Mouse (Mus musculus): ENCODE measurements around the gene Cela3b. TPM values are rescaled to one million over a fixed set of nuclear protein-coding genes. Genes with fewer than 3 reads are reported as not detected.
"Not testable (repeated sequence)": the region's sequence is repeated elsewhere in the genome, so short reads cannot be mapped to it uniquely, and the experiment has no call there.

Gene Cela3b
- polyA plus RNA-seq, 1 experiment: 42.4 TPM

DNA sequence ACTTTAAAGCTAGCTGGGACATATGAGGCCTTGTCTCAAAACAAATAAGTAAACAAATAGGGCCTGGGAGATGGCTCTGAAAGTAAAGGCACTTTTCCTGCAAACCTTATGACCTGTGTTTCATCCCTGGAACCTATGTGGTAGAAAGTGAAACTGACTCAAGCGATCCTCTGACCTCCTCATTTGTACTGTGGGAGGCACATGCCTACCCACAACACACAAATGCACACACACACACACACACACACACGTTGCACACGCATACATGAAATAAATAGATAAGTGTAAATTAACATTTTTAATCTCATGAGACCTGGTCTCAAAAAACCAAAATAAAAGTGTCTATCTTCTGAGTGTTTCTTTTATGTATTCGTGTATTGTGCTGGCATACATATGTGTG lies 15.5 kb upstream of the Cela3b start:
- Histone ChIP-seq H3K4me1 (ENCODE audit: control insufficient read depth, insufficient read depth, insufficient read length, low read length) (no peaks in the 10 kb centered on the region), H3K27me3 (ENCODE audit: control insufficient read depth, insufficient read depth, low read length) (no peaks in the 10 kb centered on the region), H3K27ac (ENCODE audit: insufficient read depth, low read depth, low read length) (no peak overlapping the region), H3K36me3 (ENCODE audit: control insufficient read depth, insufficient read depth, low read length) (no peaks in the 10 kb centered on the region), H3K4me3 (ENCODE audit: low read depth, low read length) (no peak overlapping the region)
- TF ChIP-seq CTCF (IDR thresholded peaks at IDR 0.05; ENCODE audit: extremely low read depth, insufficient read length, insufficient replicate concordance, low read depth, low read length): no peak
- TF ChIP-seq POLR2A (IDR thresholded peaks at IDR 0.05; ENCODE audit: low read depth, low read length): no peak
- 70% methylated on average over 4 of the region's 4 CpGs for WGBS

DNA sequence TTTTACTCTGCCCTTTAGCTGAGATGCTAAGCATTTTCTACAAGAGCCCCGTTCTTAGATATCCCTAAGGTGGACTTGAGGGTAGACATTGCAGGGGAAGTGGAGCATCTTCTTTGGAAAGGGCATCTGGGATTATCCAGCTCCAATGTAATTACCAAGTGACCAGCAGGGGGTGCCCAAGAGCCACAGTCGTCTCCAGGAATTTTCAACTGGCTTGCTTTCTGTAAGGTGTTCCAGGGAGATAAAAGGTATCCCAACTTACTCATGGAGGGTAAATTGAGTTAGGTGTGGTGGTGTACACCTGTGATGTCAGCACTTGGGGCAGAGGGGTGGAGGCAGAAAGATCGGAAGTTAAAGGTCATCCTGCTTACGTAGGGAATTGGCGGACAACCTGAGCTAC lies 13.3 kb upstream of the Cela3b start:
- Histone ChIP-seq H3K36me3 (ENCODE audit: control insufficient read depth, insufficient read depth, low read length) (no peaks in the 10 kb centered on the region), H3K4me3 (ENCODE audit: low read depth, low read length) (no peak overlapping the region), H3K27me3 (ENCODE audit: control insufficient read depth, insufficient read depth, low read length) (no peaks in the 10 kb centered on the region), H3K4me1 (ENCODE audit: control insufficient read depth, insufficient read depth, insufficient read length, low read length) (peaks cover 3% of the 10 kb centered on the region; the same call in 1 of the 2 replicates), H3K27ac (ENCODE audit: insufficient read depth, low read depth, low read length) (no peak overlapping the region)
- TF ChIP-seq CTCF (IDR thresholded peaks at IDR 0.05; ENCODE audit: extremely low read depth, insufficient read length, insufficient replicate concordance, low read depth, low read length): peak; percentile 74; the same call in 1 of the 2 replicates
- no peak for TF ChIP-seq POLR2A (IDR thresholded peaks at IDR 0.05; ENCODE audit: low read depth, low read length)
- WGBS: 25% methylated on average over 5 of the region's 5 CpGs

DNA sequence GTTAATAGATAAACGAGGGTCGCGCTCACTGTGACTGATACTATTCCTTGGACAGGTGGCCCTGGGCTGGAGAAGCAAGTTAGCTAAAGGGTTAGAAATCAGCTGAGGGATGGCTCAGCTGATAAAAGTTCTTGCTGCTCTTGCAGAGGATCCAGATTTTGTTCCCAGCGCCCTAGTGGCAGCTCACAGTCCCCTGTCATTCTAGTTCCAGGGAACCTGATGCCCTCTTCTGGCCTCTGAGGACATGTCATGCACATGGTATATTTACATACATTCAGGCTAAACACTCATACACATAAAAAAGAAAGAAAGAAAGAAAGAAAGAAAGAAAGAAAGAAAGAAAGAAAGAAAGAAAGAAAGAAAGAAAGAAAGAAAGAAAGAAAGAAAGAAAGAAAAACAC lies 11.0 kb upstream of the Cela3b start:
- Histone ChIP-seq H3K36me3 (ENCODE audit: control insufficient read depth, insufficient read depth, low read length) (no peaks in the 10 kb centered on the region), H3K27ac (ENCODE audit: insufficient read depth, low read depth, low read length) (no peak overlapping the region), H3K27me3 (ENCODE audit: control insufficient read depth, insufficient read depth, low read length) (no peaks in the 10 kb centered on the region), H3K4me1 (ENCODE audit: control insufficient read depth, insufficient read depth, insufficient read length, low read length) (peaks cover 5% of the 10 kb centered on the region; the same call in 1 of the 2 replicates), H3K4me3 (ENCODE audit: low read depth, low read length) (no peak overlapping the region)
- TF ChIP-seq POLR2A (IDR thresholded peaks at IDR 0.05; ENCODE audit: low read depth, low read length): no peak
- no peak for TF ChIP-seq CTCF (IDR thresholded peaks at IDR 0.05; ENCODE audit: extremely low read depth, insufficient read length, insufficient replicate concordance, low read depth, low read length)
- 90% methylated on average over 4 of the region's 4 CpGs for WGBS

DNA sequence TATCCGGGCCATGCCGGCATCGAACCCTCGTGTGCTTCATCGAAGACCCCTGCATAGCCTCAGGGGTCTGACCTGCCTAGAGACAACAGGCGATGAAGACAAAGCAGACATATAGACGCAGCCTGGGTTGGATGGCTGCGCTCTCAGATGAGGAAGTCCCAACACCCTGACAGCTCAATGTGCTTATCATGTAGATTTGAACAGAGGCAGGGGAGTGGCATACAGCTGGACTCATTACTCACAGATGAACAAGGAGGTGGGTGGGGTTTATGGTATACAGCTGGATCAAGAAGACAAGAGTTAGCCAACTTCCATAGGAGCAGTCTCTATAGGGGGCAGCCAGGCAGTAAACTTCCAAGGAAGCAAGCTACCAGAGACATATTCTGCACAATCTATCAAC lies 8.5 kb upstream of the Cela3b start:
- peaks cover 5% of the 10 kb centered on the region; the same call in 1 of the 2 replicates for H3K4me1 ChIP-seq (ENCODE audit: control insufficient read depth, insufficient read depth, insufficient read length, low read length)
- no peak overlapping the region for H3K4me3 ChIP-seq (ENCODE audit: low read depth, low read length)
- no peak overlapping the region for H3K27ac ChIP-seq (ENCODE audit: insufficient read depth, low read depth, low read length)
- TF ChIP-seq CTCF (IDR thresholded peaks at IDR 0.05; ENCODE audit: extremely low read depth, insufficient read length, insufficient replicate concordance, low read depth, low read length) (no peak), POLR2A (IDR thresholded peaks at IDR 0.05; ENCODE audit: low read depth, low read length) (no peak)
- H3K27me3 ChIP-seq (ENCODE audit: control insufficient read depth, insufficient read depth, low read length): no peaks in the 10 kb centered on the region
- no peaks in the 10 kb centered on the region for H3K36me3 ChIP-seq (ENCODE audit: control insufficient read depth, insufficient read depth, low read length)
- 55% methylated on average over 8 of the region's 8 CpGs for WGBS

DNA sequence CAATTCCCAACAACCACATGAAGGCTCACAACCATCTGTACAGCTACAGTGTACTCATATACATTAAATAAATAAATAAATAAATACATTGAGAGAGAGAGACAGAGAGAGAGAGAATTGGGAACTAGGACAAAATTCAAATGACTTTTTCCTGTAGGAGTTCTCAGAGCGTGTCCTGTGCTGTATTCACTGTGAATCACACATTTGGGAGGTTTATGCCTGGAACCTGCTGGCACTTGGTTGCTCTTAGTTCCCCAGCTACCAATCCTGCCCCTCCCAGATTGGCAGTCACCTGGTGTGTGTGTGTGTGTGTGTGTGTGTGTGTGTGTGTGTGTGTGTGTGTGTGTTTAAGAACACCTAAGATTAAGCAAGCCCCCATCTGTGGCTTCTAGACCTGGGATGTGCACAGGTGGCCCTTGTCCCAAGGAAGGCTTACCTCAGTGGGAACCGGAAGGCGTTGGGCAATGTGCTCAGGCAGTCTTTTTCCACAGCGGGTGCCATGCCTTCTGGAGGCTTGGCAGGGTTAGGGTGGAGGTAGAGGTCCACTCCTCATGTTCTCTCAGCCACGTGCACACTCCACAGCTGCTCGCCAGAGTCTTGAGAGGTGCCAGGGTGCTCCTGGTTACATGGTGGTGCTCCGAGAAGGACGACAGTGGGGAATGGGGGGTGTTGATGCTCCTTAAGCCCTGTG lies 6.8 kb upstream of the Cela3b start:
- no peak overlapping the region for H3K4me3 ChIP-seq (ENCODE audit: low read depth, low read length)
- no peaks in the 10 kb centered on the region for H3K36me3 ChIP-seq (ENCODE audit: control insufficient read depth, insufficient read depth, low read length)
- peaks cover 5% of the 10 kb centered on the region; the same call in 1 of the 2 replicates for H3K4me1 ChIP-seq (ENCODE audit: control insufficient read depth, insufficient read depth, insufficient read length, low read length)
- 88% methylated on average over 8 of the region's 8 CpGs for WGBS
- no peak overlapping the region for H3K27ac ChIP-seq (ENCODE audit: insufficient read depth, low read depth, low read length)
- TF ChIP-seq CTCF (IDR thresholded peaks at IDR 0.05; ENCODE audit: extremely low read depth, insufficient read length, insufficient replicate concordance, low read depth, low read length) (no peak), POLR2A (IDR thresholded peaks at IDR 0.05; ENCODE audit: low read depth, low read length) (no peak)
- no peaks in the 10 kb centered on the region for H3K27me3 ChIP-seq (ENCODE audit: control insufficient read depth, insufficient read depth, low read length)

DNA sequence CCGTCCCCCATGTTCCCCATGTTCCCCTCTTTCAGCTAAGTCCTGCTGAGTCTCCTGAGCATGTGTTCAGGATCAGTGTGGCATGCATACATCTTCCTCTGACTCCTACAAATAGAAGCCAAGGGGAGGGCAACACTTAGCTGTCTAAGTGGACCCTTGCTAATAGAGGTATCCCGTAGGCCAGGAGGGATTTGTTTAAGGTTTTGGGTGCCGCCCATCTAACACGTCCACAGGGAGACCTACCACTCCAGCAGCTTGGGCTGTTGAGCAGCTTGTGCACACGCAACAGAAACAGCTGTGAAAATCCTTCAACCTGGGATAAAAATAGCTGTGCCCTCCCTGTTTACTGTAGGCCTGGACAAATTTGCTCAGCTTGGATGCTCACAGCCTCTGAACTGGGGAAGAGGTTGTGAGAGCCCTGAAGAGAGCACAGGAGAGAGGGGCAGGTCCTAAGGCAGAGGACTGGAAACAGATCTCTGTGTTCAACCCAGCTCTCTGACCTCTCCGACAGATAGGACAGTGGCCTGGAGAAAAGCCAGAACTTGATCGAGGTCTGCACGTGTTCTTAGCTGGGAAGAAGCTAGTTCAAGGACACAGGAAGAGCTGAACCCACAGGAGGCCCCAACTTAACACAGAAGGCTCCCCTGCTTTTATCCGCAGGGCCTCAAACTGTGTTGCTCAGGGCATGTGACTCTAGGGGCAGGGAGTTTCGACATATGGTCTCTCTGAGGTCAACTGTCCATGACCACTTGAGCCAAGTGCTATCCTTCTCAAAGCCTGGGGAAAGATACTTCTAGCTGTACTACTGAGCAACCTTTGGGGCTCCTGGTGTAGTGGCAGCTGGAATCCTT lies 2.6 kb upstream of the Cela3b start:
- 62% methylated on average over 10 of the region's 10 CpGs for WGBS
- not testable (repeated sequence) for H3K4me1 ChIP-seq (ENCODE audit: control insufficient read depth, insufficient read depth, insufficient read length, low read length); H3K27me3 ChIP-seq (ENCODE audit: control insufficient read depth, insufficient read depth, low read length); H3K4me3 ChIP-seq (ENCODE audit: low read depth, low read length); H3K27ac ChIP-seq (ENCODE audit: insufficient read depth, low read depth, low read length); H3K36me3 ChIP-seq (ENCODE audit: control insufficient read depth, insufficient read depth, low read length)
